Mouse (Mus musculus): ENCODE data around the gene 1110051M20Rik.

- TF ChIP-seq CTCF (IDR thresholded peaks at IDR 0.05) (no peak), EP300 (IDR thresholded peaks at IDR 0.05) (no peak)
Observed at GRCm38 (mm10) chr2:91405071-91405470, 39.4 kb downstream of the 1110051M20Rik start.

Data from lung, postnatal 0 days (tissue).